Mouse (Mus musculus): ENCODE data around the gene Slc39a11. TPM values are rescaled to one million over a fixed set of nuclear protein-coding genes. Genes with fewer than 3 reads are reported as not detected.

Gene Slc39a11
- polyA plus RNA-seq, 1 experiment from 2014 or later = 24.5 TPM

DNA sequence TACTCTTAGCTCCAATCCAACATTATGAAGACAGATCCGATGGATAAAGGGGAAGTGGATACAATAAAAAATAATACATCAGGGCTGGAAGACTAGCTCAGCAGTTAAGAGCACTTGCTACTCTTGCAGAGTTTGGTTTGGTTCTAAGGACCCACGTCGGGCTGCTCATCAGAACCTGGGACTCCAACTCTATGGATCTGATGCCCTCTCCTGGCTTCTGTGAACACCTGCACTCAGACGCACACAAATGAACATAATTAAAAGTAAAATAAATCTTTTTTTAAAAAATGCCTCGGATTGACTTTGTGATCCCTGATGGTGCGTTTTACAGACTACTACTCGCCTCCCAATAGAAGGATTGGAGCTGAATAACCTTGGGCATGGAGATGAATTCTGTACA lies 19.2 kb downstream of the Slc39a11 start:
- no peaks in the 10 kb centered on the region for H3K27me3 ChIP-seq
- 49% methylated on average over 7 of the region's 7 CpGs for WGBS
- no peak overlapping the region for H3K9ac ChIP-seq
- no peaks in the 10 kb centered on the region for H3K9me3 ChIP-seq
- no peak overlapping the region for H3K4me2 ChIP-seq
- H3K4me1 ChIP-seq = peaks cover 3% of the 10 kb centered on the region; the same call in 1 of the 2 replicates
- H3K4me3 ChIP-seq = no peak overlapping the region
- no peak for ATAC-seq (ENCODE audit: borderline replicate concordance, extremely low read depth, low FRiP score, low TSS enrichment)
- H3K27ac ChIP-seq = no peak overlapping the region
- no peaks in the 10 kb centered on the region for H3K36me3 ChIP-seq

DNA sequence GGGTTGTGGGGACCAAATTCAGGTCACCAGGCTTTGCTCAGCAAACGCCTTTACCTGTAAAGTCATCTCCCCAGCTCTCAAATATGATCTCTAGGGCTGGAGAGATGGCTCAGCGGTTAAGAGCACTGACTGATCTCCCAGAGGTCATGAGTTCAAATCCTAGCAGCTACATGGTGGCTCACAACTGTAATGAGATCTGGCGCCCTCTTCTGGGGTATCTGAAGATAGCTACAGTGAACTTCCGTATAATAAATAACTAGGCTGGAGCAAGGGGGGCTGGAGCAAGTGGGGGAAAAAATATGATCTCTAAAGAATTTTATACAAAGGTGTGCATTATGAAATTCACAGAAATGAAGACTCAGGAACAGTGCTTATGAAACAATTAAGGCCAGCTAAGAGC lies 22.1 kb downstream of the Slc39a11 start:
- H3K9me3 ChIP-seq = no peaks in the 10 kb centered on the region
- H3K9ac ChIP-seq = no peak overlapping the region
- no peak for ATAC-seq (ENCODE audit: borderline replicate concordance, extremely low read depth, low FRiP score, low TSS enrichment)
- no peak overlapping the region for H3K4me2 ChIP-seq
- H3K27me3 ChIP-seq = no peaks in the 10 kb centered on the region
- H3K36me3 ChIP-seq = no peaks in the 10 kb centered on the region
- 45% methylated on average over 4 of the region's 4 CpGs for WGBS
- no peak overlapping the region for H3K27ac ChIP-seq
- no peak overlapping the region for H3K4me3 ChIP-seq
- H3K4me1 ChIP-seq = peaks cover 7% of the 10 kb centered on the region; the same call in 1 of the 2 replicates

DNA sequence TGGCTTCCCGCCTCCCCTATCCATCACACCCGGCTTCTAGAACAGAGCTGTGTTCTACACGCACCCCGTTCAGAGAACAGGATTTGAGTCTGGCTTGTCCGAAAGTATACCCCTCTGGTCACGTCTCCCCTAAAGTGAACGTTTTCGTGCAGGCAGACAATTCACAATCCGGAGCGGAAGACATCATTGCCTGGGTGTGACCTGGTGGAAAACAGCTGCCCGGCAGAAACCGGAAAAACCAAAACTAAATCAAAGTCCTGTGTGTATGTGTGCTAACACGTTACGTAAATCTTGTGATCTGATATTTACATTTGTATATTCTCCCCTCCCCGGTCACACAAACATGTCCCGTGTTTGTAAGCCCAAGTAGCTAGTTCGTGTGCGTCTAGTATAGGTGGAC lies 24.4 kb downstream of the Slc39a11 start:
- Histone ChIP-seq H3K36me3 (no peaks in the 10 kb centered on the region), H3K9me3 (no peaks in the 10 kb centered on the region), H3K4me3 (no peak overlapping the region), H3K27me3 (peaks cover 14% of the 10 kb centered on the region), H3K27ac (no peak overlapping the region), H3K4me2 (no peak overlapping the region), H3K4me1 (0 out of 2 replicates have a peak, but pooled peaks cover 4% of the 10 kb centered on the region), H3K9ac (no peak overlapping the region)
- 68% methylated on average over 18 of the region's 18 CpGs for WGBS
- peak; percentile 13; the same call in 1 of the 2 replicates for ATAC-seq (ENCODE audit: borderline replicate concordance, extremely low read depth, low FRiP score, low TSS enrichment)

DNA sequence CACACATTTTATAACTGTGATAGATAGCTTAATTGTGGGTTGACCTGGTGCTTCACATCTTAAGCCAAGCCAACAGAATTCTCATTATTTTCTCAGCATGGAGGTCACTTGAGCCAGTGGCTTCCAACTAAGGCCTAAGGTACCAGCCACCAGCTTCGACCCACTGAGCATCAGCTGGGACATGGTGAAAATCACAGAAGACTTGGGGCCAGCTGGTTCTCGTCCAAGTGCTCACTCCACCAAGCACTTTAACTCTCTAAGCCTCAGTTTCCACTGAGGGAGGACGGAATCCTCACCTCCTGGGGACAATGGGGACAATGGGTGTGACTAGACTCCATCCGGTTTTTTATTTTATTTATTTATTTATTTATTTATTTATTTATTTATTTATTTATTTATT lies 27.9 kb downstream of the Slc39a11 start:
- H3K9ac ChIP-seq = no peak overlapping the region
- peaks cover 24% of the 10 kb centered on the region for H3K4me1 ChIP-seq
- ATAC-seq (ENCODE audit: borderline replicate concordance, extremely low read depth, low FRiP score, low TSS enrichment) = no peak
- no peaks in the 10 kb centered on the region for H3K9me3 ChIP-seq
- no peak overlapping the region for H3K4me3 ChIP-seq
- WGBS = 65% methylated on average over 4 of the region's 4 CpGs
- peaks cover 42% of the 10 kb centered on the region for H3K27me3 ChIP-seq
- H3K36me3 ChIP-seq = no peaks in the 10 kb centered on the region
- H3K27ac ChIP-seq = no peak overlapping the region
- H3K4me2 ChIP-seq = no peak overlapping the region

DNA sequence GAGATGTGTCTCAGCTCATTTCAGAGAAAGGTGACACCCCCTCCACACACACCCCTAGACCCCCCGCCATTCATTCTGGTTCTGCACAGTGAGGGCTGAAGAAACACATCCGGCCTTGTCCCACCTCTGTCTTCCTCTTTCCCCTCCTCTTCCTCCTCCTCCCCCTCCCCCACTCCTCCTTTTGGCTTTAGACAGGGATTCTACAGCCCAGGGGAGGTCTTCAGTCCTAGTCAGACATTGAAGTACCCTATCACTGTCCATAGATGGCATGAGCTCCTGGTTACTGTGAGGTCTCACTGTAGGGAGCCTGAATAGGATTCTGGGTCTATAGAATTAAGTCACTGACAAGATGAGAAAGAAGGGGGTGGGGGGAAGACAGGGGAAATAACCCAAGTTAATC lies 28.9 kb downstream of the Slc39a11 start:
- Histone ChIP-seq H3K27me3 (peaks cover 42% of the 10 kb centered on the region), H3K4me2 (0 out of 2 replicates have a peak overlapping the region, but pooled peaks have one; percentile 81), H3K27ac (no peak overlapping the region), H3K9ac (no peak overlapping the region), H3K4me1 (peaks cover 24% of the 10 kb centered on the region), H3K9me3 (no peaks in the 10 kb centered on the region), H3K4me3 (no peak overlapping the region), H3K36me3 (no peaks in the 10 kb centered on the region)
- no peak for ATAC-seq (ENCODE audit: borderline replicate concordance, extremely low read depth, low FRiP score, low TSS enrichment)
- 35% methylated on average over 2 of the region's 2 CpGs for WGBS

DNA sequence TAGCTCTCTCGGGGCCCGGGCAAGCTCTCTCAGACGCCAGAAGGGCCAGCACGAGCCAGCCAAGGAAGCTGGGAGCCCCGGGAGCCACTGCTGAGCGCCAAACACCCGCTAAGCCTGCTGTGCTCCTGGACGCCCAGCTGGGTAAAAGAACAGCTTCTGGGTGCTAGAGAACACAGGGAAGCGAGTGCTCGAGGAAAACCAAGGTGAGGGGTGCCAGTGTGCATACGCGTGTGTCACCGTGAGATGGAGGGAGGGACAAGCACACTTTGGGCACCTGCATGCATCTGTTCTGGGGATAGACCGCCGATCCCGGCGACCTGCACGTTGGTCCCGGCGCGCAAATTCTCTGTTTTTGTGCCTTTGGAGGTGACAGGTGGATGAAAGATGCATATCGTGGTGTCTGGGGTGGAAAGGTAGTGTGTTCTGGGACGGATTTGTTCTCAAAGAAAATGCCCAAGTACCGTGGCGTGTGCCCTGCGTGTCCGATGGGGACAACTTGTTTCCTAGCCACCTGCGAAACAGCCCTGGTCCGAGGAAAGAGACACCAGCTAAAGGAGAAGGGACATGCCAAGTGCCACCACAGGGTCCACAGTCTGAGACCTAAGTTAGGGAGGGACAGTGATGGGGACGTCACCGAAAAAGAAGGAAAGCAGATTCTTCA lies 30.3 kb downstream of the Slc39a11 start:
- Histone ChIP-seq H3K9ac (peak overlapping the region; percentile 21), H3K27me3 (peaks cover 42% of the 10 kb centered on the region), H3K4me3 (peak overlapping the region; percentile 41), H3K36me3 (no peaks in the 10 kb centered on the region), H3K9me3 (no peaks in the 10 kb centered on the region), H3K4me2 (peak overlapping the region; percentile 81), H3K27ac (no peak overlapping the region), H3K4me1 (peaks cover 24% of the 10 kb centered on the region)
- 3% methylated on average over 31 of the region's 31 CpGs for WGBS
- ATAC-seq (ENCODE audit: borderline replicate concordance, extremely low read depth, low FRiP score, low TSS enrichment) = no peak

DNA sequence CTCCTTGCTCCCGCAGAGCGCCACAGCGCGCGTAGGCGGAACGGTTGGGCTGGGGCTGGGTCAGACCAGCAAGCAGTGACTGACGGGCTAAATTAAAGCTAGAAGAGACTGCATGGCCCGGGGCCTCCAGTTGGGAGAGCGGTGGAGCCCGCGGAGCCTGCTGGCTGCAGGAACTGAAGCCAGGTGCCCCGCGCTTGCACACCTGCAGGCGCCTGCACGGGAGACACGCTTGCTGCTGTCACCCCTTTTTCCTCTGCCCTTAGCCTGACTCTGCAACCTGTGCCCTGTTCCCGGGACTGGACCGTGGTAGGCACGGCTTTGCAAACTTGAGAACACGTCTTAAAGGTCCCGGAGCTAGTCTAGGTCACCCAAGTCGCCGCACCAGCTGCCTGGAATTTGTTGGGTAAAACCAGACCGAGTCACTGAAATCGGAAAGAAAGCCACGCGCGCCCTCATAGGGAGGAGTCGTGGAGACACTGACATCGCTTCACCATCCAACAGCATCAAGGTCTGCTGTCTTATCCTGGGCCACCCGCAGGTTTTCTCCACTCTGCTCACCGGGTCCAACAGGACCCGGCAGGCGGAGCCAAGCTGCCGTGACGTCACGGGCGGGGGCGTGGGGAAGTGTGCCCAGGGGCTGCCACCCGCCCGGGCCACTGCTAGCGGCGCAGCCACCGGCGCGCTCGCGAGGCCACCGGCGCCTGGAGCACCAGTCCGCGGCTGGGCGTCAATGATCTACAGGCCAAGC lies 31.0 kb downstream of the Slc39a11 start, which contains the start of gene Sstr2:
Gene Sstr2, plus strand, starts transcription at position 671 of the 748 bp plus-strand sequence.
- no peaks in the 10 kb centered on the region for H3K36me3 ChIP-seq
- H3K9ac ChIP-seq = peak within 1 kb of the TSS; percentile 21
- H3K4me2 ChIP-seq = peak within 1 kb of the TSS; percentile 81
- H3K4me1 ChIP-seq = peaks cover 24% of the 10 kb centered on the region
- peak within 1 kb of the TSS; percentile 41 for H3K4me3 ChIP-seq
- WGBS = under 1% methylated on average over 54 of the region's 54 CpGs
- H3K27me3 ChIP-seq = peaks cover 42% of the 10 kb centered on the region
- H3K9me3 ChIP-seq = no peaks in the 10 kb centered on the region
- ATAC-seq (ENCODE audit: borderline replicate concordance, extremely low read depth, low FRiP score, low TSS enrichment) = peak; percentile 38; the same call in 1 of the 2 replicates
- H3K27ac ChIP-seq = no peak within 1 kb of the TSS

DNA sequence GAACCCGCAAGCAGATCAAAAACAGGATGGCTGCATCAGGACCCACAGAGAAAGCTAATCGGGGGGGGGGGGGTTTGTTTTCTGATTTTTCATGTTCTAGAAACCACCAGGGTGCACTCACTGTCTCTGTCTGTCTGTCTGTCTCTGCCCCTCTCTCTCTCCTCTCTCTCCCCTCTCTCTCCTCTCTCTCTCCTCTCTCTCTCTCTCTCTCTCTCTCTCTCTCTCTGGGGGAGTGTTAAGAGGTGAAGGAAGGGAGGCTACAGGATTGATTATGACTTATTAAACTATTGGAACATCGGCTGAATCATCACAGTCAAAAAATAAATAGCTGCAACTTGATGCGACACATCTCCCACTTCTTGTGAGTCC lies 31.6 kb downstream of the Slc39a11 start:
- H3K4me2 ChIP-seq = peak overlapping the region; percentile 81
- no peak overlapping the region; the same call in 1 of the 2 replicates for H3K9ac ChIP-seq
- WGBS = 28% methylated on average over 4 of the region's 4 CpGs

DNA sequence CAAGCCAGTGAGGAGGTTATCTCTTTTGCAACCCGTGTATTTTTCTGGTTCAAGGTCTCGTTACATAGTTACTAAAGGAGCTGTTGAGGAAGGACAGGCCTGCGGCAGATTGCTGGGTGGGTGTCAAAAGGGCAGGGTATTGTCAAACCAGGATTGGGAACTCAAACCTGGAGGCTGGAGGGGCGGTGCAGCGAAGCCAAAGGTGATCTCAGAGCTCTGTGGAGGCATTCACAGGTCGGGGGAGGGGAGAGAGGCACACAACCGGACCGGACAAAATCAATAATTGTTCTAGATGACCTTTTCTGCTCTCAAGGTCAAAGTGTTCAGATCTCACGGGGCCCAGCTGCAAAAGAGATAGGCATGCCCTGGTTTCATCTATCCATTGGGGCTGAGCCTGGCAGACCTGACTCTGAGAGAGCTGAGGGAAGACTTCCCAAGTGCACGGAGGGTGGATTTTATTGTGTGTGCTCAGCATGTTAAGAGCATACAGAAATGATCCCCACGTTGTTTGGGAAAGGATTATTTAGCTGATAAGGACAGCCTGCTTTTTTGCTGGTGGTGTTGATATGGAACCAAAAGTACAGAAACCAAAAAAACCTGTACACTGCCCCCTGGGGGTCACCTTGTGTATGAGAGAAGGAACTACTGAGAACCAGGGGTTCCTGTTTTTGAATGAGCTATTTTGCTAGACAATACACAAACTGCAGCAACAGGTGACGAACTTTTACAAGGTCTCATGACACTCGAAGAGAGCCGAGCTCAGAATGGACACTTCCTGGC lies 32.6 kb downstream of the Slc39a11 start:
- no peak overlapping the region for H3K4me3 ChIP-seq
- no peaks in the 10 kb centered on the region for H3K36me3 ChIP-seq
- no peaks in the 10 kb centered on the region for H3K9me3 ChIP-seq
- no peak overlapping the region for H3K4me2 ChIP-seq
- H3K27me3 ChIP-seq = peaks cover 42% of the 10 kb centered on the region
- 41% methylated on average over 14 of the region's 14 CpGs for WGBS
- no peak overlapping the region for H3K27ac ChIP-seq
- ATAC-seq (ENCODE audit: borderline replicate concordance, extremely low read depth, low FRiP score, low TSS enrichment) = no peak
- H3K4me1 ChIP-seq = peaks cover 21% of the 10 kb centered on the region
- H3K9ac ChIP-seq = no peak overlapping the region

More for the DNA sequence above, 31.6 kb downstream of the Slc39a11 start:
- Histone ChIP-seq H3K4me3 (peak overlapping the region; percentile 41), H3K9me3 (no peaks in the 10 kb centered on the region), H3K27me3 (peaks cover 42% of the 10 kb centered on the region), H3K4me1 (peaks cover 24% of the 10 kb centered on the region), H3K36me3 (no peaks in the 10 kb centered on the region), H3K27ac (no peak overlapping the region)
- no peak for ATAC-seq (ENCODE audit: borderline replicate concordance, extremely low read depth, low FRiP score, low TSS enrichment)

DNA sequence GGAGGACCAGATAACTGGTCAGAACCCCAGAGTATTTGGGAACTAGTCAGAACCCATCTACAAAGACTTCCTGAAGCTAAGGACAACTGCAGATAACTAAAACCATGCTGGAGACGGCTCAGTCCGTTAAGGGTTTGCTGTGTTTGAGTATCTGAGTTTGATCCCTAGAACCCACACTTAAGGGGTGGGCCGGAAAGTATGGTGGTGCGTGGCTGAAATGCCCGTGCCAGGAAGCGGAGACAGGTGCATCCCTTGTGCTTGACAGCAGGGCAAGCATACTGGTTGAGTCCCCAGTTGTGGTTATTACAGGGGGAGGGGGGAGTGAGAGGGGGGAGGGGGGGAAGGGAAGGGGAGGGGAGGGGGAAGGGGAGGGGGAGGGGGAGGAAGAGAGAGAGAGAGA lies 35.4 kb downstream of the Slc39a11 start:
- Histone ChIP-seq H3K4me2 (no peak overlapping the region), H3K36me3 (no peaks in the 10 kb centered on the region), H3K9me3 (no peaks in the 10 kb centered on the region), H3K4me1 (peaks cover 34% of the 10 kb centered on the region), H3K9ac (no peak overlapping the region), H3K27ac (no peak overlapping the region), H3K27me3 (peaks cover 18% of the 10 kb centered on the region), H3K4me3 (no peak overlapping the region)
- no peak for ATAC-seq (ENCODE audit: borderline replicate concordance, extremely low read depth, low FRiP score, low TSS enrichment)
- 54% methylated on average over 6 of the region's 6 CpGs for WGBS

DNA sequence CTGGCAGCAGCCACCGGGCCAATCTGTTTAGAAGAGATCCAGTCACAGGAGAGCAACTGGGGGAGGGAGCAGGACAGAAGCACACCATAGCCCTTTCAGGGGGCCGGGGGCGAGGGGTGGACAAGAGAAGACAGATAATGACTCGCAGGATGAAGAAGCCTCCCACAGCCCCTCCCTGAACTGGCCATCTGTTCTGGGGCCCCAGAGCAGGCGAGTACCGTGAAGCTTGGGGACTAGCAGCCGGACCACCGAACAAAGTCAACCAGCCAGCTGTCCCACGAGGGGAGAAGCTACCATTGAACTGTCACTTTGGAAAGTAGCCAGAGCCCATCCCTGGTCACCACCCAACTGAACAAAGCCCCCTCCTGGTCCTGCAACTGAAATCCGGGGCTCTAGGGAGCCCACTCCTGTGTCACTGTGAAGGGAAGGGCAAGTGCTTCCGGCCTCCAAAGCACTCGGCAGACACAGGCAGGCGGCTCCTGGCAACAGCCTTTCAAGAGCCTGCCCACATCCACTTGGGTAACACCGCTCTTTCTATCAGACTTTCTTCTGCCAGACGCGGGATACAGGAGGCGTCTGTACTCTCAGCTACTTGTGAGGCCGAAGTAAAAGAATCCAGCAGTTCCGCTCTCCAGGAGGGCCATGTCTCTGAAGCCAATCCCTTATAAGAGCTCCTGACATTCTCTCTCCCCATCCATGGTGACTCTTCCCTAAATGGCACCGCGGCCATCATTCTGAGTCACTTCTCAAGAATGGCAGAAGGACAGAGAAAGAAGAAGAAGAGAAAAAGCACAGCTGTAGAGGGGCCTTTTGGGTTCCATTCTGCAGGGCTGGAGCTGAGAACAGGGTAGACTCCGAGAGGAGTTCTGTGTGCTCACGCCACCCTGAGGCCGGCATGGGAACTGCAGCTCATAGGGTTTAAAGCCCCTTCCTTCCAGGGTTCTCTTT lies 37.9 kb downstream of the Slc39a11 start:
- no peaks in the 10 kb centered on the region; the same call in 1 of the 2 replicates for H3K27me3 ChIP-seq
- 0 out of 2 replicates have a peak overlapping the region, but pooled peaks have one; percentile 9 for H3K4me3 ChIP-seq
- WGBS = 9% methylated on average over 24 of the region's 24 CpGs
- H3K4me1 ChIP-seq = peaks cover 23% of the 10 kb centered on the region
- H3K27ac ChIP-seq = peak overlapping the region; percentile 81
- H3K9ac ChIP-seq = no peak overlapping the region
- peak; percentile 77 for ATAC-seq (ENCODE audit: borderline replicate concordance, extremely low read depth, low FRiP score, low TSS enrichment)
- H3K9me3 ChIP-seq = no peaks in the 10 kb centered on the region
- peak overlapping the region; percentile 44 for H3K4me2 ChIP-seq
- no peaks in the 10 kb centered on the region for H3K36me3 ChIP-seq

All from lung, embryonic 15.5 days (tissue).